Mouse (Mus musculus) activated CD4-positive, CD25-positive, alpha-beta regulatory T cell (primary cell): ENCODE results near the gene Cog5. TPM values are rescaled to one million over a fixed set of nuclear protein-coding genes. Genes with fewer than 3 reads are reported as not detected.

ENCODE experiments used
- polyA plus RNA-seq, 2 experiments: library from polyadenylated mRNA; unstranded; fragments of 100-300 nt; shearing (Covaris generic); gene quantifications; one replicate each; pipeline ENCODE4 v1.2.1; 2017

Cog5 gene
- polyA plus RNA-seq, result 10 to 100 TPM; 34.0 to 57.0 TPM

DNA sequence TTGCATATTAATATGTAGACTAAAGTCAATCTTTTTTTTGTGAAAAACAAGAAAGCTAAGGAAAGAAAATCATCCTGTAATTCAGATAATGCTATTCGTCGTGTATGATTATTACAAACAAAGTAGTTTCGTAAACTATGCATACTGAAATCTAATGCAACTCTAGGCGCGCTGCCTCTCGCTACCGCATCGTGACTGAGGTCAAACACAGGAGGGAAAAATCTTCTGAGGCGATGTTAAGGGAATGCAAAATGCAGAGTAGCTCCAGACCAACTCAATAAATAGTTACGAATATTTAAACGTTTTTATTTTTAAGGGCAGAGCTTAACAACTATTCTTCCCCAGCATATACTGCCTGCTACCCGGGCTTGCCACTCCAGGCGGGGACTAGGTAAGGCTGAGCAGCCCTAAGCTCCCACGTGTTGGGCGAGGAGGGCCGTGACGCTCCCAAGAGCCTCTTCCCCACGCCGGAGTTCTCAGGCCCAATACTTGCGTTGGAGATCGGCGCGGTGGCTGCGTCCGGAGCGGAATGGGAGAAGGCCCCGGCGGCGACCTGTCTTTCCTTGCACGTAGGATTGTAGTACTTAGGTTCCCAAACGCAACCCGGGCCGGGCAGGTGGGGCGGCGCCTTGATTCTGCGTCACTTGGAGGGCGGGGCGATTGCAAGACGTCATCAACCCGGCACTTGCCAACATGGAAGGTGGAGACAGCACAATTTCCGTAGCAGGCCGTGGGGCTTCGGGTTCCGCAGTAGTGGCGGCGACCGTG lies at the start of gene Cog5, which contains the start of gene Dus4l:
Gene Cog5, plus strand, starts transcription at position 673 of the 768 bp plus-strand sequence.
Gene Dus4l, minus strand, starts transcription at position 630 of the 768 bp plus-strand sequence.

DNA sequence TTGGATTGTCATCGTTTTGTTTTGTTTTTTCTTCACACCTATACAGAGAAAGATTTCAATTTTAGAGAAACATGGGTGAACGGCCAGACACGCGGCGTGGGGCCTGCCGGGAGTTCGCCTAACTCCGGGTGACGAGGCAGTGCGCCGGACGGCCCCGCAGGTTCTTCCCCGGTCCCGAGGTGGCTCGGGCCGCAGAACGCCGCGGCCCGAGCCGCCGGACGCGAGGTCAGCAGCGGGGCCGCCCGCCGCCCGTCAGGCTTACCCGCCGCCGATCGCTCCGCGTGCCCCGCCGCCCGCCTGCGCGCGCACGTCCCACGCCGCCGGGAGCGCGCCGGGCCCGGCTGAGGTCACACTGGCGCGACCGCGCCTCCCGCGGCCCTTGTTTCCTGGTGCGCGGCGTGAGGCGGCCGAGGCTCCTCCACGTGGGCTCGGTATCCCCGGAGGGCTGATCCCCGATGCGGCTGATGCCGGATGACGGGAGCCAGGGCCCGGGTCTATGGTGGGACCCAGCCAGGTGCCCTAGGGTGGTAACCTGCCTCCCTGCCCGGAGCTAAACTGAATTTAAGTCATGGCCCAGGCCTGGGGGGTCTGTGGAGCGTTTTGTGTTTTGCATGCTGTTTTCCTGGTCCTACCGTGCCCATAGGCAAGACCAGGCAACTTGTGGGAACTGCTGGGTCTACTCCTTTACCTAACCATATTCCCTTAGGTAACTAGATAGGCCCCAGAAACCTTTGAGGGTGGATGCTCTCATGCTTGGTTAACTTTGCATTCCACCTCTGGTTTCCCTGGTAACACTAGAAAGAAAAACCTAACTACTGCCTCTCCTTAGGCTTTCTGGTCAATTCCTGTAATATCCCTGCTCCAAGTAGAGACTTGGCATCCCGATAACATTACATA lies 20.1 kb upstream of the Cog5 start, which contains the start of gene Bcap29:
Gene Bcap29, minus strand, starts transcription at position 316 of the 897 bp plus-strand sequence.

DNA sequence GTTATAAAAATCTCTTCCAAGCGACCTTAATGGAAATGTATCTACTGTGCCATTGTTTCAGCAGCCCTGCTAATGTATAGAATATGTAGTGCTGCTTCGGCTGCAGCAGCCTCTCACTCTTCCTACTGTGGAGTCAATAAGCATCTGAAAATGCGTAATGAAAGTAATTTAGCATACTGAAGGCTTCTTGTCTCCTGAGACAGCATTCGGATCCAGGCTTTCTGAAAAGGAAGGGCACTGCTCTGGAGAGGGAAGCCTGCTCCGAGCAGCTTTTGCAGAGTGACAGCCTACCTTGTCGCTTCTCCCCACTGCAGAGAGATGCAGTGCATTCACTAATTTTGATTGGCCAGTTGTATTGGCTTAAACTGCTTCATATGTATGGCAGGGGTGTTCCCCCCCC lies 58.9 kb downstream of the Cog5 start, which contains the start of gene Gpr22:
Gene Gpr22, minus strand, starts transcription at position 348 of the 400 bp plus-strand sequence.

DNA sequence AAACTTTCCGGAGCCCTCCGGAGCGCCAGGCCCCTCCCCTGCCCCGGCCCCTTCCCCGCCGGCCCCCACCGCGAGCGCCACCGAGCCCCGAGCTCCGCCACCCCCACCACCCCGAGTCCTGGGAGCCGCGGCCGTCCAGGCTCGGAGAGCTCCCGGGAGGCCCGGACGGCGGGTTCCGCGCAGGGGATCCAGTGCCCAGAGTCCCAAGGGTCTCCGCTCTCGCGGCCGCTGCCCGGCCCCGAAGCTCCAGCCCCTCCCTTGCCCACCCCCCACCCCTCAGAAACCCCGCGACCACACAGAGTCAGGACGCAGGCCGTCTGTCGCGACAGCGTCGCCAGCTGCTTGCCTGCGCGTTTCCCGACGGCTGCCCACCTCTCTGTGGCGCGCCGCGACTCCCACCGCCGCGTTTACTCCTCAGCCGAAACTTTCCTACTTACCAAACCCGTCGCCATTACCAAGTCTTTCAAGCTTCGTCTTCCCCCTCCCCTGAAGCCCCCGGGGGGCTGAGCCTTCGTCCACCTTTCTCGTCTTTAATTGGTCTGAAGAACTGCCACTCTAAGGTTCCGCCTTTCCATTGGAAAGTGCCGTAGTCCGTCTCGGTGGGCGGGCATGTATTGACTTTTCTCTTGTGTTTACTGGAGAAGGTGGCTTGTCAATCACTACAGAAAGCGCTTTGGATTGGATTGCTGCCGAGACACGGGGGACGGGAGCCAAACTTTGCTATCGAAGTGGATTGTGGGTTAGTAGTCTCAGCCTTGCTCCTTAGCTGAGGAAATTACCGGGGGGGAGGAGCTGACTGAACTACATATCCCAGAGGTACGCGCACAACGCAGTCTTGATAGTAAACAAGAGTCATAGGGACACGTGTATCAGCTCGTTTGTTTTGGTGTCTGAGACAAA lies 295.3 kb downstream of the Cog5 start, which contains the start of gene Hbp1:
Gene Hbp1, minus strand, starts transcription at position 777 of the 900 bp plus-strand sequence.

Other genes with a start within 250 kb of the Cog5 start
- gene Cbll1, start 155.3 kb upstream of the Cog5 start, polyA plus RNA-seq, result 10 to 100 TPM; 28.4 to 30.5 TPM
- not detected for gene Slc26a4, start 94.9 kb upstream of the Cog5 start, polyA plus RNA-seq
- gene Bcap29, start 20.2 kb upstream of the Cog5 start, polyA plus RNA-seq, result 10 to 100 TPM; 73.0 to 73.3 TPM
- 10 to 100 TPM in 1 of 2 experiments, 1 to 10 TPM in 1; 8.0 to 13.0 TPM for gene Dus4l, start within 50 bp of the Cog5 start, polyA plus RNA-seq
- gene Gpr22, start 59.1 kb downstream of the Cog5 start, polyA plus RNA-seq, result 1 to 10 TPM in 1 of 2 experiments, under 1 TPM in 1; 0.77 to 1.9 TPM